Mouse (Mus musculus): ENCODE measurements around the gene Vmn2r74. TPM values are rescaled to one million over a fixed set of nuclear protein-coding genes. Genes with fewer than 3 reads are reported as not detected.

Gene Vmn2r74
- total RNA-seq (2015), result not detected in 2 replicates
- total RNA-seq (2017), result not detected in 2 replicates

- ATAC-seq (replicated peaks; ENCODE audit: poor library complexity), result no peak
Observed at GRCm38 (mm10) chr7:85961529-85961928, at the start of gene Vmn2r74. TSS of gene Vmn2r74 (minus strand) at chr7:85961629.

- ATAC-seq (replicated peaks; ENCODE audit: poor library complexity), result no peak
Observed at GRCm38 (mm10) chr7:86007533-86007932, 46.1 kb upstream of the Vmn2r74 start.

Other genes with a start within 250 kb of the Vmn2r74 start
- not detected in 2 replicates for gene Vmn2r72, start 206.5 kb downstream of the Vmn2r74 start, total RNA-seq (2015)
- not detected in 2 replicates for gene Vmn2r72, start 206.5 kb downstream of the Vmn2r74 start, total RNA-seq (2017)
- not detected in 2 replicates for gene Vmn2r73, start 85.4 kb downstream of the Vmn2r74 start, total RNA-seq (2015)
- not detected in 2 replicates for gene Vmn2r73, start 85.4 kb downstream of the Vmn2r74 start, total RNA-seq (2017)
- gene Vmn2r75, start 210.1 kb upstream of the Vmn2r74 start, total RNA-seq (2015), result not detected in 2 replicates
- not detected in 2 replicates for gene Vmn2r75, start 210.1 kb upstream of the Vmn2r74 start, total RNA-seq (2017)